Mouse (Mus musculus): ENCODE results near the gene Mrpl58. TPM values are rescaled to one million over a fixed set of nuclear protein-coding genes. Genes with fewer than 3 reads are reported as not detected.
"Not testable (repeated sequence)": the region's sequence is repeated elsewhere in the genome, so short reads cannot be mapped to it uniquely, and the experiment has no call there.

Gene Mrpl58
- total RNA-seq, 2 experiments from 2014 or later = 95.7 to 96.6 TPM

- no peak for DNase-seq (ENCODE audit: low spot score in 2 of 2)
Observed at GRCm38 (mm10) chr11:115424666-115425065, 21.1 kb downstream of the Mrpl58 start.

GRCm38 (mm10) chr11:115425671-115426070 lies 22.1 kb downstream of the Mrpl58 start:
- DNase-seq (ENCODE audit: low spot score in 2 of 2) = no peak

GRCm38 (mm10) chr11:115427482-115428331 lies 24.2 kb downstream of the Mrpl58 start:
- DNase-seq (ENCODE audit: low spot score in 2 of 2) = peak; percentile 80 to 84

- DNase-seq (ENCODE audit: low spot score in 2 of 2) = no peak
Observed at GRCm38 (mm10) chr11:115429307-115429706, 25.8 kb downstream of the Mrpl58 start.

DNA sequence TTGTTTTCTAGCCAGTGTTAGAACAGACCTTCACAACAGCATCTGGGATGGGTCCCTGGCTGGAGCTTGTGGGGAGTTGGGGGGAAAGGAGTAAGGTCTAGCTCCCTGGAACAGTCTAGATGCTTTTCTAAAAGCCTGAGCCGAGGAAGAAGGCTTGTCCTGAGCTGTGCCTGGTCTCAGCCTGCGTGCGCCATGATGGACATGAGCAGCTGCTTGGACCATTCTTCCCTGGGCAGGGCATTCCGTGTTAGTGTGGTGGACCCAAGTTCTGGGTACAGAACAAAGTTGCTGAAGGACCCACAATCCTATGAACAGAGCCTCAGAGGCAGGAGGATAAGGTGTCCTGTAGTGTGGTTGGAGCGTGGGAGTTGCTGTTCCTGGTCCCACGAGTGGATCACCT lies 27.0 kb downstream of the Mrpl58 start:
- DNase-seq (ENCODE audit: low spot score in 2 of 2) = no peak

DNA sequence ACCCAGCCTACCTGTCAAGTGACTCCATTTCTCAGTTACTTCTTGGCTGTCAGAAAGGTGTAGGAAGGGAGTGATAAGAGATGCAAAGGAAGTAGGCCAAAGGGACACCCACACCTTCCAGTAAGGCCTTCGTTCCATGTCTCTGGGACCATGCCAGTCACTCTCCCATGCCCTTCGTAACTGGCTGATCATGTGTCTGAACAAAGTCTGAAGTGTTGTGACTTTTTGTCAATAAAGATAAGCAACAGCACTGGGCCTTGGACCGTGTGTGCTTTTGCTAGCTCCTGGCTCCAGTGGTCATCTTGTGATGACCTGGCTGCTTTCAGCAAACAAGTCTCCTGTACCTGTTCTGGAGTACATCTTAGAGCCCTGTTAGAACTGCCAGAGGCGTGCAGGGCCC lies 29.3 kb downstream of the Mrpl58 start:
- no peak for DNase-seq (ENCODE audit: low spot score in 2 of 2)

DNA sequence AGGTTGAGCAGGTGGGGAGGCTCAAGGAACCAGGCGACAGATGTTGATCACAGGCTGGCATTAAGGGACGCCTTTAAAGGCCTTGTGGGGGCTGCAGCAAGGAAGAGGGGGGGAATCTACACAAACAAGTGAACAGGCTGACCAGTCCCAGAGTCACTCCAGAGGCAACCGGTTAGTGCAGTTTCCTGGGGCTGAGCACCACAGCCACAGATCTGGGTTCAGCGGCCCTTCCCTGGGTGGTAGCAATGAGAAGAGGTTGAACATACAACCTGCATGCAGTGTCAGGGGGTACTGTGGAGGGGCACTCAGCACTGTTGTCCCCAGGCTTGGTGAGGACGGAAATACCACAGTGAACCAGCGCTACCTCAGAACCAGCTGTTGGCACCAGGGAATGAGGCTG lies 29.8 kb downstream of the Mrpl58 start:
- DNase-seq (ENCODE audit: low spot score in 2 of 2) = no peak

- DNase-seq (ENCODE audit: low spot score in 2 of 2) = no peak
Observed at GRCm38 (mm10) chr11:115435596-115436337, 32.2 kb downstream of the Mrpl58 start.

DNA sequence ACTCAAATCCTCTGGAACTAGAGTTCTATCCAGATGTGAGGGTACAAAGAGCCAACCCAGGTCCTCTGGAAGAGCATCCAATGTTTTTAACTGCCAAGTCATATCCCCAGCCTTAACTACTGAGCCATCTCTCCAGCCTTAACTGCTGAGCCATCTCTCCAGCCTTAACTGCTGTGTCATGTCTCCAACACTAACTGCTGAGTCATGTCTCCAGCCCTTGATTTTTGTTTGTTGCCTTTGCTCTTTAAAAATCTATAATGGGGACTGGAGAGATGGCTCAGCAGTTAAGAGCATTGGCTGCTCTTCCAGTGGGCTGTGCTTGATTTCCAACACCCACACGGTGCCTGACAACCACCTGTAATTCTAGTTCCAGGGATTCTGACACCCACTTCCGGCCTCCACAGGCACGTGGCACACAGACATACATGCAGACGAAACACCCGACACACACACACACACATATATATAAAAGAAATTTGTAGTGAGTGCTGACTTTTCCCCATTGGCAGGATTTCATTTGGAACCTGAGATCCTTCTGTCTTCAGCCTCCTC lies 34.1 kb downstream of the Mrpl58 start:
- no peak for DNase-seq (ENCODE audit: low spot score in 2 of 2)

GRCm38 (mm10) chr11:115439326-115439725 lies 35.8 kb downstream of the Mrpl58 start:
- no peak for DNase-seq (ENCODE audit: low spot score in 2 of 2)

DNA sequence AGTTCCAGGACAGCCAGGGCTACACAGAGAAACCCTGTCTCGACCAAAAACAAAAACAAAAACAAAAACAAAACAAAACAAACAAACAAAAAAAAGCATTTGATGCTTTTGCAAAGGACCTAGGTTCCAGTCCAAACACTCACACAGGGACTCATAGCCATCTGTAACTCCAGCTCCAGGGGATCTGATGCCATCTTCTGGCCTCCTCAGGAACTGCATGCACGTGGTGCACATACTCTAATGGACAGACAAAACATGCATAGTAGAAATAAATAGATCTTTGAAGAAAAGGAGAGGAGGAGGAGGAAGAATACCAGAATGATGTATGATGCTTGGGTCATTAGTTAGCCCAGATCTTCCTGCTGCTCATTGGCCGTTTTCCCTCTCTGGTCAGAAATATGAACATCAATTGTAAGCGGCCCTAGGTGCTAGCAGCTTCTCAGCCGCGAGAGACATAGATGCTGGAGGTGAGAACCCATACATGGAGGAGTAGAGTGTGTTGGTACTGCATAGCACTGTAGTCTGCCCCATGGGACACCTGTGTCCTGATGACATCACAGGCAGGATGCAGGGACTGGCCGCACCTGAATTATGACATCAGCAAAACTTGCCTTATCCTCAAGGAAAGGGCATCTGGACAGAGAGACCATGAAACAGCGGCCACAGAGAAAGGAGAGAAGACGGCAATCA lies 36.5 kb downstream of the Mrpl58 start, which contains the start of gene Trim80:
Gene Trim80, plus strand, starts transcription at position 640 of the 690 bp plus-strand sequence.
- no peak for DNase-seq (ENCODE audit: low spot score in 2 of 2)

DNA sequence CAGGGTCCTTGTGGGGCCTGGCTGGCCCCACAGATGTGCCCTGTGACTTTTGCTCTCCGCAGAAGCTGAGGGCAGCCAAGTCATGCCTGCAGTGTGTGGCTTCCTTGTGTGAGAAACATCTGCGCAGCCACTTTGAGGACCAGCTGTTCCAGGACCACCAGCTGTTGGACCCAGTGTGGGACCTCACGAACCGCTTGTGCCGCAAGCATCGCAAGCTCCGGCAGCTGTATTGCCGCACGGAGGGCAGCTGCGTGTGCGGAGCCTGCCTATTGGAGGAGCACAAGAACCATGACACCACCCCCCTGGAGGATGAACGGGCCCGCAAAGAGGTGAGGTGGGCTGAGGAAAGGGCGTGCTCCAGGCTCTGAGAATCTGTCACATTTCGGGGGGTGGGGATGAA lies 37.9 kb downstream of the Mrpl58 start:
- no peak for DNase-seq (ENCODE audit: low spot score in 2 of 2)

GRCm38 (mm10) chr11:115446906-115447305 lies 43.4 kb downstream of the Mrpl58 start:
- DNase-seq (ENCODE audit: low spot score in 2 of 2) = no peak

DNA sequence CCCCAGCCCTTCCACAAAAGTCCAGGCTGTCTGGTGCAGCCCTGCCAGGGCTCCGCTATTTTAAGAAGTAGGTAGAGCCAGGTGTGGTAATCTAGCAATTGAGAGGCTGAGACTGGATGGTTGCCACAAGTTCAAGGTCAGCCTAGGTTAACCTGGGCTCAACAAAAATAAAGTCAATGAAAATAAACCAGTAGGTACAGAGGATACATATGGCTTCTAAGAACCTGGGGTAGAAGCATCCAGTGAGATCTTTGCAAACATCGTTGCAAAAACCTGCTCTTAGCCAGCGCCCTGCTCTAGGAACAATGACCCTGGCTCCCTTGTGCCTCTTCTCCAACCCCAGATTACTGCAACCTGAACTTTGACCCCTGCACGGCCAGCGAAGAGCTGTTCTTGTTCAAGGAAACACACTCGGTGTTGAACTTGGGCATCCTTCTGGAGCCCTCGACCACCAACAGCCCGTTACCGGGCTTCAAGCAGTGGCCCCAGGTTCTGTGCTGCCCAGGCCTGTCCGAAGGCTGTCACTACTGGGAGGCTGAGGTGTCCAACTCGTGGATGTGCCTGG lies 43.9 kb downstream of the Mrpl58 start:
- DNase-seq (ENCODE audit: low spot score in 2 of 2) = no peak

DNA sequence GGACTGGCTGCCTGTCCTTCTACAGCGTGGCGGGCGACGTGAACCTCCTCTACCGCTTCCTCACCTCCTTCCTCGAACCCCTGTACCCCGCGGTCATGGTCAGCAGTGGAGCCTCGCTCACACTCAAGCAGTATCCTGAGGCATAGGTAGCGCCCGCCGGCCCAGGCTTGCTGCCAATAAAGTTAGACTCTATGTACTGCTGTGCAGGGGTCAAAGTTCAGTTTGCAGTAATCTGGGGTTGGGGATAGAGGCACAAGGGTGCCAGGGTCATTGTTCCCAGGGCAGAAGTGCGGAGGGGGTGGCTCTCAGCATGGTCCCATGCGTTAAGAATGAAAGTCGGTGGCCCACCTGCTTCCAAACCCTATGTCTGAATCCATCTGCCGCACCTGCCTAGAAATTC lies 44.5 kb downstream of the Mrpl58 start:
- DNase-seq (ENCODE audit: low spot score in 2 of 2) = no peak

DNA sequence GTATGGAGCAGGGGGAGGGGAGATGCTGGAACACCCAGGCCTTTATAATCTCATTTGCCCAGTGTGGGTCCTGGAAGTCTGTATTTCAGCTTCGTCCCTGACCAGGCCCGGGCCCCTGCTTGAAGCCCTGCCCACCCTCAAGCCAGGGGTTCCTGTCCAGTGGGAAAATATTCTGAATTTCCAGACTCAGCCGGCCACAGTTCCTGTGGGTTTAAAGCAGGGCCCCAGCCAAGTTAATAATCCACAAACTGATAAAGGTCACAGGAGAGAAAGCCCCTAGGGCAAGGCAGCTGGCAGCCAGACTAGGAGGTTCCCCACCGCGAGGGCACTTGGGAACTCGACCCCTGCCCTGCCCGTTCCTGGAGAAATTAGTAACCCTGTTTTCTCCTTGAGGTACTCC lies 45.4 kb downstream of the Mrpl58 start:
- DNase-seq (ENCODE audit: low spot score in 2 of 2) = no peak

- no peak for DNase-seq (ENCODE audit: low spot score in 2 of 2)
Observed at GRCm38 (mm10) chr11:115450176-115450575, 46.6 kb downstream of the Mrpl58 start.

GRCm38 (mm10) chr11:115451781-115452241 lies 48.3 kb downstream of the Mrpl58 start:
- no peak for DNase-seq (ENCODE audit: low spot score in 2 of 2)

DNA sequence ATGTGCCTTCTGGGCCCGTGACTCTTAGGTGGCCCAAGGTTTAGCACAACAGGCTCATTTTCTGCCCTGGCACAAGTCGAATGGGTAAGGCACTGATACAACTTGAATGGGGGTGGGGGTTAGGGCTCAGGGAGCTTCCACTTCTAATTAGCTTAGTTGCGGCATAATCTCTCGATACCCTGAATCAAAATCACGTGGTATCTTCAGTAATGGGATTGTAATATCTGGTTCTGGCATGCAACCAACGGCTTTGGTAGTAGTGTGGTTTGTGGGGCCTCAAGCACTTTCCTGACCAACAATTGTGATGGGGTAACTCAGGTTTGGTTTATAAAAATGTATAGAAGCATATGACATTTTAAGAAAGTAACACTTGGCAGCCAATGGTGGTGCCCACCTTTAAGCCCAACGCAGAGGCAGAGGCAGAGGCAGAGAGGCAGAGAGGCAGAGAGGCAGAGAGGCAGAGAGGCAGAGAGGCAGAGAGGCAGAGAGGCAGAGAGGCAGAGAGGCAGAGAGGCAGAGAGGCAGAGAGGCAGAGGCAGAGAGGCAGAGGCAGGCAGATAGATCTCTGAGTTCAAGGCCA lies 48.8 kb downstream of the Mrpl58 start:
- DNase-seq (ENCODE audit: low spot score in 2 of 2) = no peak

DNA sequence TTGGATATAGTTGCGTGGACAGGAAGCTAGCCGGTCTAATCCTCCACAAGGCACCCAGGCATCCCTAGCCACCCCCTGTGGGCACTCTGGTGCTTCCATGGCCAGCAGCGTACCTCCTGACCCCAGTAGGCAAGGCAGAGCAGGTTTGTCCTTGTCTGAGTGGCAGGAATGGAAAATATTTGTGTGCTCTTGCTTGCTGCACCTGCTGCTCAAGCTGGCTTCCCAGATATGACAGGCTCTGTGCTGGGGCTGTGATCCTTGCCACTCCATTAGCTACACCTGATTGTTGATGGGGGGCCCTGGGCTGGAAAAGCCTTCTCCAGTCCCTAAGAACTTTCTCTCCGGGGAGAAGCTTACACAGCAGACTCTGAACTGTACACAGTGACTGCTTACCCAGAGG lies 49.8 kb downstream of the Mrpl58 start:
- no peak for DNase-seq (ENCODE audit: low spot score in 2 of 2)

- DNase-seq (ENCODE audit: low spot score in 2 of 2) = not testable (repeated sequence)
Observed at GRCm38 (mm10) chr11:115454822-115455221, 51.3 kb downstream of the Mrpl58 start.
